Mouse (Mus musculus) liver, postnatal 0 days (tissue): Measurements from ENCODE around the gene Spic.

Experiments
- CTCF ChIP-seq: sonication (generic); IDR thresholded peaks from 2 replicates; pipeline ENCODE4 v1.5.1; 2016; ENCODE audit warnings: antibody characterized with exemption, low read depth
- EP300 ChIP-seq: IDR thresholded peaks from 2 replicates; pipeline ENCODE4 v1.6.1; 2016; ENCODE audit warnings: antibody characterized with exemption, low read depth, mild to moderate bottlenecking

GRCm38 (mm10) chr10:88727128-88727527, 42.3 kb upstream of the Spic start:
- TF ChIP-seq EP300 (no peak), CTCF (peak; percentile 64)
